Mouse (Mus musculus): ENCODE measurements around the gene Stac2. TPM values are rescaled to one million over a fixed set of nuclear protein-coding genes. Genes with fewer than 3 reads are reported as not detected.

The Stac2 gene
- polyA plus RNA-seq, 1 experiment from 2014 or later: 0.86 TPM

DNA sequence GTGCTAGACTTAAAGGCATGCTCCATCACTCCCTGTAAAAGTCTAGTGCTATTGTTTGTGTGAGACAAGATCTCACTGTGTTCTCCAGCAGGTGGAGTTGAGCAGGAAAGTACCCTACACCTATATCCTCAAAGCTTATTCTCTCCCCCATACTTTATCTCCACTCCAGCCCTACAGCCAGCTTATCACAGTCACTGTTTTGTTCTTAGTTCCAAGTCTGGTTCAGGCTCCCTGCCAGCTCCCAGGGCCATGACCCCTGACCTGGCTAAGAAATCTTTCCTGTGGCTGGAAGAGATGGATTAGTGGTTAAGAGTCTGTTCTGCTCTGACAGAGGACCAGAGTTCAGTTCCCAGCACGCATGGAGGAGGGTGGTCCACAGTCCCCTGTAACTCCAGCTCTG is 6.8 kb downstream of the Stac2 start:
- DNase-seq (ENCODE audit: low spot score) (no peak), ATAC-seq (replicated peaks; ENCODE audit: low FRiP score) (no peak)
- 45% methylated on average over 1 of the region's 1 CpGs for WGBS
- no peak overlapping the region for H3K9ac ChIP-seq (ENCODE audit: low read length)
- peaks cover 17% of the 10 kb centered on the region for H3K27me3 ChIP-seq (ENCODE audit: control insufficient read depth, insufficient read depth, low read length)
- no peaks in the 10 kb centered on the region for H3K9me3 ChIP-seq (ENCODE audit: control insufficient read depth, low read length)
- H3K4me2 ChIP-seq (ENCODE audit: low read depth, low read length, severe bottlenecking): no peak overlapping the region
- no peak overlapping the region for H3K27ac ChIP-seq (ENCODE audit: low read depth, low read length)
- no peak overlapping the region for H3K4me3 ChIP-seq (ENCODE audit: low read depth, low read length)
- no peaks in the 10 kb centered on the region for H3K4me1 ChIP-seq (replicated peaks; ENCODE audit: control insufficient read depth, insufficient read depth, low read length)
- no peaks in the 10 kb centered on the region for H3K36me3 ChIP-seq (ENCODE audit: control insufficient read depth, insufficient read depth, low read length)

DNA sequence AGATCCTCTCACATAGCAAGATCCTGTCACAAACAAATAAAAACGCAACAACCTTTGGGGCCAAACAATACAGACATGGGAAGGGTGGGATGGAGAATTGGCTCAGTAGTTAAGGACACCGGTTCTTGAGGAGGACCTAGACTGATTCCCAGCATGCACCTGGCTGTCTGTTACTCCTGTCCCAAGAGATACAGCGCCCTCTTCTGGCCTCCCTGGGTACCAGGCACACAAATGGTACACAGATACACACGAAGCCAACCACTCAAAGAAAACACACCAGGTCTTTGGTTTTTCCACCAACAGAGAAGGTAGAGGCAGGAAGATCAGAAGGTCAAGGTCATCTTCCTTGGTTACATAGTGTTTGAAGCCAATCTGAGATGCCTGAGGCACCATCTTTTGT is 7.7 kb downstream of the Stac2 start:
- H3K27me3 ChIP-seq (ENCODE audit: control insufficient read depth, insufficient read depth, low read length): peaks cover 8% of the 10 kb centered on the region
- H3K4me1 ChIP-seq (replicated peaks; ENCODE audit: control insufficient read depth, insufficient read depth, low read length): no peaks in the 10 kb centered on the region
- H3K36me3 ChIP-seq (ENCODE audit: control insufficient read depth, insufficient read depth, low read length): no peaks in the 10 kb centered on the region
- H3K9me3 ChIP-seq (ENCODE audit: control insufficient read depth, low read length): no peaks in the 10 kb centered on the region
- ATAC-seq (replicated peaks; ENCODE audit: low FRiP score) (no peak), DNase-seq (ENCODE audit: low spot score) (no peak)
- H3K4me3 ChIP-seq (ENCODE audit: low read depth, low read length): no peak overlapping the region
- no peak overlapping the region for H3K4me2 ChIP-seq (ENCODE audit: low read depth, low read length, severe bottlenecking)
- H3K9ac ChIP-seq (ENCODE audit: low read length): no peak overlapping the region
- H3K27ac ChIP-seq (ENCODE audit: low read depth, low read length): no peak overlapping the region
- 69% methylated on average over 4 of the region's 4 CpGs for WGBS

DNA sequence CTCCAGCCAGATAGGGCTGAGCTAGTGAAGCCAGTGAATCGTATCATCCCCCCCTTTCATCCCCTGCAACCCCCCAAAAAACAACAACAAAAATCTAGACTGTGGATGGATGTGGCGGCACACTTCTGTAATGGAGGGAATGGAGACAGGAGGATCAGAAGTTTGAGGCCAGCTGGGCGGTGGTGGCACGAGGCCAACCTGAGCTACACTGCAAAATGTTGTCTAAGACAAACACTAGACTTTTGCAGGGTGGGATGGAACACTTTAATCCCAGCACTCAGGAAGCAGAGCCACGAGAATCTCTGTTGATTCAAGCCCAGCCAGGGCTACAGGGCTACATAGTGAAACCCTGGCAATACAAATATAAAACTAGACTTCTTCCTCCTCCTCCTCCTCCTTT is 9.2 kb downstream of the Stac2 start:
- no peaks in the 10 kb centered on the region for H3K27me3 ChIP-seq (ENCODE audit: control insufficient read depth, insufficient read depth, low read length)
- H3K4me3 ChIP-seq (ENCODE audit: low read depth, low read length): no peak overlapping the region
- WGBS: 81% methylated on average over 5 of the region's 5 CpGs
- no peaks in the 10 kb centered on the region for H3K9me3 ChIP-seq (ENCODE audit: control insufficient read depth, low read length)
- DNase-seq (ENCODE audit: low spot score) (no peak), ATAC-seq (replicated peaks; ENCODE audit: low FRiP score) (no peak)
- no peak overlapping the region for H3K27ac ChIP-seq (ENCODE audit: low read depth, low read length)
- H3K36me3 ChIP-seq (ENCODE audit: control insufficient read depth, insufficient read depth, low read length): no peaks in the 10 kb centered on the region
- H3K4me2 ChIP-seq (ENCODE audit: low read depth, low read length, severe bottlenecking): no peak overlapping the region
- no peak overlapping the region for H3K9ac ChIP-seq (ENCODE audit: low read length)
- H3K4me1 ChIP-seq (replicated peaks; ENCODE audit: control insufficient read depth, insufficient read depth, low read length): no peaks in the 10 kb centered on the region

DNA sequence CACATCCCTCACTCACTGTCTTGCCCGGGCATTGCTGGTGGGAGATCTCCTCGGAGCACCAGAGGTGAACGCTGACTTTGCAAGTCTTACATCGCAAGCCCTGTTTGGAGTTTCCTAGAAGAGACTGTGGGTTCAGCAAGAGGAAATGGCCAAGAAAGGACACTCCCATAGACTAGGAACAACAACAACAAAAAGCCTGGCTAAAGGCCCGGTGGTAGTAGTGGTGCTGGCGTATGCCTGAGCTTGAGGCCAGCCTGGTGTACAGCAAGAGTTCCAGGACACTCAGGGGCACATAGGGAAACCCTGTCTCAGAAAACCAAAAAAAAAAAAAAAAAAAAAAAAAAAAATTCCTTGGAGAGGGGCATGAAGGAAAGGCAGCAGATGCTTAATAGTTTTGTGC is 10.5 kb downstream of the Stac2 start:
- Histone ChIP-seq H3K27ac (ENCODE audit: low read depth, low read length) (no peak overlapping the region), H3K4me1 (replicated peaks; ENCODE audit: control insufficient read depth, insufficient read depth, low read length) (no peaks in the 10 kb centered on the region), H3K36me3 (ENCODE audit: control insufficient read depth, insufficient read depth, low read length) (no peaks in the 10 kb centered on the region), H3K27me3 (ENCODE audit: control insufficient read depth, insufficient read depth, low read length) (no peaks in the 10 kb centered on the region), H3K4me2 (ENCODE audit: low read depth, low read length, severe bottlenecking) (no peak overlapping the region), H3K4me3 (ENCODE audit: low read depth, low read length) (no peak overlapping the region), H3K9me3 (ENCODE audit: control insufficient read depth, low read length) (no peaks in the 10 kb centered on the region), H3K9ac (ENCODE audit: low read length) (no peak overlapping the region)
- no peak for ATAC-seq (replicated peaks; ENCODE audit: low FRiP score)
- 82% methylated on average over 6 of the region's 6 CpGs for WGBS
- DNase-seq (ENCODE audit: low spot score): no peak

DNA sequence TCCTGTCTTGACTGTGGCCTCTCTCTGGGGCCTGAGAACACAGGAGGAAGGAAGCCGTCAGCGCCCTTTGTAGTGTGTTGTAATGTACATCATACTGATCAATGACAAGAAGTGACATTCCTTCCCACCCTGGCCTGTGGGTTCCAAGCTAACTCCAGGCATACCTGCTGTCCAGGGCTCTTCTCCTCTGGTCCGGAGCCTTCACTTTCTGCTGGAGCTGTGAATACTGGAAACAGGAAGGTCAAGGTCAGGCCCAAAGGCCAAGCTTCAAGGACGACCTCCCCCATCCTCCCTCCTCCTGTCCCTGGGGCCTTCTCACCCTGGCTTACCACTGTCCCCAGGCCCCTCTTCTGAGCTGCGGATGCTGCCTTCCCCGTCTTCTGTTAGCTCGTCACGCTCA is 12.3 kb downstream of the Stac2 start:
- DNase-seq (ENCODE audit: low spot score) (no peak), ATAC-seq (replicated peaks; ENCODE audit: low FRiP score) (no peak)
- Histone ChIP-seq H3K9ac (ENCODE audit: low read length) (no peak overlapping the region), H3K4me3 (ENCODE audit: low read depth, low read length) (no peak overlapping the region), H3K4me2 (ENCODE audit: low read depth, low read length, severe bottlenecking) (no peak overlapping the region), H3K9me3 (ENCODE audit: control insufficient read depth, low read length) (no peaks in the 10 kb centered on the region), H3K36me3 (ENCODE audit: control insufficient read depth, insufficient read depth, low read length) (no peaks in the 10 kb centered on the region), H3K27ac (ENCODE audit: low read depth, low read length) (no peak overlapping the region), H3K27me3 (ENCODE audit: control insufficient read depth, insufficient read depth, low read length) (peaks cover 6% of the 10 kb centered on the region), H3K4me1 (replicated peaks; ENCODE audit: control insufficient read depth, insufficient read depth, low read length) (peaks cover 3% of the 10 kb centered on the region)
- whole genome bisulfite sequencing: 76% methylated on average over 8 of the region's 8 CpGs

DNA sequence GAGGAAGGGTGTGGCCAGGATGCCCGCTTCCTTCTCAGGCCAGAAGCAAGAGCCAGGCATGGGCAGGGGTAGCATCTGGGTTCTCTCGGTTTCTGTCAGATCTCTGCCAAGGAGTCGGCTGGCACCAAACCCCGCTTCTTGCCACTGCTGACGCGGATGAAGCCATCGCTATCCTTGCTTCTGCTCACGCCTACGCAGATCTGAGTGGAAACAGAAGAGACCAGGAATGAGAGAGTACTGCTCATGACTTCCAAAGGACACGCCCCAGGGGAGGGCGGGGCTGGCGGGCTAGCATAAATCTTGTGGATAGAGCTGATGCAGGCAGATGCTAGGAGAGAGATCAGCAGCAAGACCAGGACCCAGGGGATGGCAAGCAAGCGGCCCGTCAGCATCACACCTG is 15.4 kb downstream of the Stac2 start:
- Histone ChIP-seq H3K9ac (ENCODE audit: low read length) (no peak overlapping the region), H3K4me1 (replicated peaks; ENCODE audit: control insufficient read depth, insufficient read depth, low read length) (peaks cover 15% of the 10 kb centered on the region), H3K36me3 (ENCODE audit: control insufficient read depth, insufficient read depth, low read length) (no peaks in the 10 kb centered on the region), H3K27me3 (ENCODE audit: control insufficient read depth, insufficient read depth, low read length) (peaks cover 6% of the 10 kb centered on the region), H3K4me3 (ENCODE audit: low read depth, low read length) (no peak overlapping the region), H3K4me2 (ENCODE audit: low read depth, low read length, severe bottlenecking) (no peak overlapping the region), H3K27ac (ENCODE audit: low read depth, low read length) (no peak overlapping the region), H3K9me3 (ENCODE audit: control insufficient read depth, low read length) (no peaks in the 10 kb centered on the region)
- DNase-seq (ENCODE audit: low spot score) (no peak), ATAC-seq (replicated peaks; ENCODE audit: low FRiP score) (no peak)
- 58% methylated on average over 14 of the region's 14 CpGs for WGBS

DNA sequence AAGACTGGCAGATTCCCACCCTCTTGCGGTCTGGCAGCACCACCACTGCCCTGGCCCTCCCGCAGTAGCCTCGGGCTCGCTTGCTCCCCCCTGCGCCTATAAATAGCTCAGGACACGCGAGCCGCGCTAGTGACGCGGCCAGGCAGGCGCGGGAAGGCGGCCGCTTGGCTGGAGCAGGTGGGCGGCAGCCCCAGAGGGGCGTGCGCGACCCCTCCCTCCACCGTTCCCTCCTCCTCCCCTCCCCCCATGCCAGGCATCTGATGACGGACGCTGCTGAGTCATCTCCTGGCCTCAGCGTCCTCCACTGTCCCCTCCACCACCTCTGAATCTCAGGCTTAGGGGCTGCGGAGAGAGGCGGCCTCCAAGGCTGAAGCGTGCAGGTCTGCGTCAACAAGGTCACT is 17.3 kb downstream of the Stac2 start:
- DNase-seq (ENCODE audit: low spot score): peak; percentile 80
- H3K9ac ChIP-seq (ENCODE audit: low read length): peak overlapping the region; percentile 62
- peaks cover 15% of the 10 kb centered on the region for H3K4me1 ChIP-seq (replicated peaks; ENCODE audit: control insufficient read depth, insufficient read depth, low read length)
- H3K9me3 ChIP-seq (ENCODE audit: control insufficient read depth, low read length): no peaks in the 10 kb centered on the region
- H3K36me3 ChIP-seq (ENCODE audit: control insufficient read depth, insufficient read depth, low read length): no peaks in the 10 kb centered on the region
- peak overlapping the region; percentile 73 for H3K4me2 ChIP-seq (ENCODE audit: low read depth, low read length, severe bottlenecking)
- 1% methylated on average over 16 of the region's 27 CpGs for WGBS
- H3K27ac ChIP-seq (ENCODE audit: low read depth, low read length): no peak overlapping the region
- peak; percentile 59; the same call in 1 of the 2 replicates for ATAC-seq (replicated peaks; ENCODE audit: low FRiP score)
- H3K4me3 ChIP-seq (ENCODE audit: low read depth, low read length): peak overlapping the region; percentile 38
- H3K27me3 ChIP-seq (ENCODE audit: control insufficient read depth, insufficient read depth, low read length): peaks cover 6% of the 10 kb centered on the region

DNA sequence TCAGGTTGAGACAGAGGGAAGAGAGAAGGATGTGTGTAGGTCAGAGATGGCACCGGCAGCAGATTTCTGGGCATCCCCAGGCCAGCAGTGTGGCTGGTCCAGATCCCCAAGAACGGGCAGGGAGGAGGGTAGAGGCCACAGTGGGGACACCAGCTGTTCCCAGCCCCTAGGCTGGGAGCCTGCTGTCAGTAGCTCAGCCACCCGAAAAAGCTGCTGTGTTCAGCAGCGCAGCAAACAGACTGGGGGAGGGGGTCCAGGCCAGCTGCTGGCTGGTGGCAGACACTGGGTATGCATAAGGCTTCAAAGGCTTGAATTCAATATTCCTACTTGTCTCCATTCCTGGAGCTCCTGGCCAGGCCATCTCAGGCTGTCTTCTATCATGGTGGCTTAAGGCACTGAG is 18.4 kb downstream of the Stac2 start:
- Histone ChIP-seq H3K4me3 (ENCODE audit: low read depth, low read length) (no peak overlapping the region), H3K36me3 (ENCODE audit: control insufficient read depth, insufficient read depth, low read length) (no peaks in the 10 kb centered on the region), H3K4me2 (ENCODE audit: low read depth, low read length, severe bottlenecking) (no peak overlapping the region), H3K9ac (ENCODE audit: low read length) (peak overlapping the region; percentile 23; the same call in 1 of the 2 replicates), H3K27ac (ENCODE audit: low read depth, low read length) (no peak overlapping the region), H3K4me1 (replicated peaks; ENCODE audit: control insufficient read depth, insufficient read depth, low read length) (peaks cover 15% of the 10 kb centered on the region), H3K27me3 (ENCODE audit: control insufficient read depth, insufficient read depth, low read length) (peaks cover 6% of the 10 kb centered on the region), H3K9me3 (ENCODE audit: control insufficient read depth, low read length) (no peaks in the 10 kb centered on the region)
- DNase-seq (ENCODE audit: low spot score) (no peak), ATAC-seq (replicated peaks; ENCODE audit: low FRiP score) (no peak)
- WGBS: 25% methylated on average over 4 of the region's 4 CpGs

DNA sequence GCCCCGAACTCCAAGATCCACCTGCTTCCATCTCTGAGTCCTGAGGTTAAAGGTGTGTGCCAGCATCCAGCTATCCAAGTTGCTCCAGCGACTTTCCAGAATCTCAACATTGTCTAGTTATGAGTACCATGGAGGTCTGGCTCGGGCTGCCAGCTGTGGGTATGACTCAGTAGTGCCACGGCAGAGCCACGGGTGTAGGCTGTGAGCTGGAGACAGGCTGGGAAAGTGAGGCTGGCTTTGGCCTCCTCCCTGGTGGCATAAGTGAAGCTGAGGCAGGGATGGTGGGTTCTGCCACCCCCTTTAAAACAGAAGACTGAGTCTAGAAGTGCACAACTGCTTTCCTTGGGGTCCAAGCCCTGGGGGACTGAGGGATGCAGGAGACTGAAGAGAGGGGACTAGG is 19.2 kb downstream of the Stac2 start:
- WGBS: 86% methylated on average over 5 of the region's 5 CpGs

More for the DNA sequence above, 19.2 kb downstream of the Stac2 start:
- Histone ChIP-seq H3K4me1 (replicated peaks; ENCODE audit: control insufficient read depth, insufficient read depth, low read length) (peaks cover 15% of the 10 kb centered on the region), H3K4me2 (ENCODE audit: low read depth, low read length, severe bottlenecking) (no peak overlapping the region), H3K4me3 (ENCODE audit: low read depth, low read length) (no peak overlapping the region), H3K9ac (ENCODE audit: low read length) (no peak overlapping the region), H3K36me3 (ENCODE audit: control insufficient read depth, insufficient read depth, low read length) (peaks cover 5% of the 10 kb centered on the region), H3K27ac (ENCODE audit: low read depth, low read length) (no peak overlapping the region), H3K9me3 (ENCODE audit: control insufficient read depth, low read length) (no peaks in the 10 kb centered on the region), H3K27me3 (ENCODE audit: control insufficient read depth, insufficient read depth, low read length) (peaks cover 6% of the 10 kb centered on the region)
- ATAC-seq (replicated peaks; ENCODE audit: low FRiP score) (no peak), DNase-seq (ENCODE audit: low spot score) (no peak)
